Mouse (Mus musculus): ENCODE results near the gene Msln. TPM values are rescaled to one million over a fixed set of nuclear protein-coding genes. Genes with fewer than 3 reads are reported as not detected.

The Msln gene
- total and polyA plus RNA-seq, 3 experiments = not detected

GRCm38 (mm10) chr17:25749314-25749713, 4.9 kb downstream of the Msln start:
- in situ Hi-C loops (cut with MboI; ENCODE audit: low pct_ligation_motif_present, low pct_unique_long_range_greater_than_20kb, low sequenced_read_pairs) = no loop called here
- dilution Hi-C loops (cut with MboI; ENCODE audit: extremely low pct_ligation_motif_present, extremely low pct_unique_long_range_greater_than_20kb, low sequenced_read_pairs) = no loop called here
- Histone ChIP-seq H3K9me3 (replicated peaks; ENCODE audit: low read length) (no peaks in the 10 kb centered on the region), H3K79me2 (replicated peaks; ENCODE audit: control insufficient read depth, extremely low read depth, insufficient read depth, poor library complexity, severe bottlenecking) (no peaks in the 10 kb centered on the region), H3K4me2 (ENCODE audit: insufficient read depth, low read depth, poor library complexity, severe bottlenecking) (no peak overlapping the region), H3K4me3 (replicated peaks in 1 of 3; ENCODE audit: low read depth in 2 of 3, low read length in 2 of 3, poor library complexity in 1 of 3) (no peak overlapping the region), H3K36me3 (replicated peaks in 1 of 2; ENCODE audit: control insufficient read depth in 1 of 2, insufficient read depth in 1 of 2, low read length in 1 of 2) (no peaks in the 10 kb centered on the region), H3K27me3 (replicated peaks) (peaks cover 89% of the 10 kb centered on the region), H3K4me1 (ENCODE audit: control insufficient read depth in 1 of 2, insufficient read depth in 2 of 2) (no peaks in the 10 kb centered on the region), H3K27ac (ENCODE audit: insufficient read depth, low read depth) (no peak overlapping the region), H3K9ac (ENCODE audit: insufficient read depth, low read depth) (no peak overlapping the region)
- no peak for DNase-seq (ENCODE audit: extremely low read depth)
- TF ChIP-seq MAX (IDR thresholded peaks at IDR 0.05; ENCODE audit: low read length) (no peak), MAFK (IDR thresholded peaks at IDR 0.05; ENCODE audit: insufficient replicate concordance, low read length) (no peak), TCF12 (IDR thresholded peaks at IDR 0.05; ENCODE audit: low read depth, low read length) (no peak), EP300 (IDR thresholded peaks at IDR 0.05; ENCODE audit: low read length) (no peak), IRF4 (IDR thresholded peaks at IDR 0.05; ENCODE audit: low read depth, low read length) (no peak), MYC (IDR thresholded peaks at IDR 0.05; ENCODE audit: low read depth, low read length) (no peak), ZNF384 (IDR thresholded peaks at IDR 0.05; ENCODE audit: low read depth, low read length) (no peak), POLR2AphosphoS2 (IDR thresholded peaks at IDR 0.05; ENCODE audit: low read depth, low read length) (no peak), ZMIZ1 (IDR thresholded peaks at IDR 0.05; ENCODE audit: low read depth, low read length) (no peak), SMC3 (IDR thresholded peaks at IDR 0.05; ENCODE audit: low read depth, low read length) (no peak), POLR2A (IDR thresholded peaks at IDR 0.05; ENCODE audit: low read depth, low read length) (no peak)

- Histone ChIP-seq H3K36me3 (replicated peaks in 1 of 2; ENCODE audit: control insufficient read depth in 1 of 2, insufficient read depth in 1 of 2, low read length in 1 of 2) (no peaks in the 10 kb centered on the region), H3K4me2 (ENCODE audit: insufficient read depth, low read depth, poor library complexity, severe bottlenecking) (no peak overlapping the region), H3K79me2 (replicated peaks; ENCODE audit: control insufficient read depth, extremely low read depth, insufficient read depth, poor library complexity, severe bottlenecking) (no peaks in the 10 kb centered on the region), H3K9me3 (replicated peaks; ENCODE audit: low read length) (no peaks in the 10 kb centered on the region), H3K27ac (ENCODE audit: insufficient read depth, low read depth) (no peak overlapping the region), H3K4me3 (replicated peaks in 1 of 3; ENCODE audit: low read depth in 2 of 3, low read length in 2 of 3, poor library complexity in 1 of 3) (no peak overlapping the region), H3K9ac (ENCODE audit: insufficient read depth, low read depth) (no peak overlapping the region), H3K4me1 (ENCODE audit: control insufficient read depth in 1 of 2, insufficient read depth in 2 of 2) (no peaks in the 10 kb centered on the region), H3K27me3 (replicated peaks) (peaks cover 86% of the 10 kb centered on the region)
- dilution Hi-C loops (cut with MboI; ENCODE audit: extremely low pct_ligation_motif_present, extremely low pct_unique_long_range_greater_than_20kb, low sequenced_read_pairs) = no loop called here
- DNase-seq (ENCODE audit: extremely low read depth) = no peak
- TF ChIP-seq TCF12 (IDR thresholded peaks at IDR 0.05; ENCODE audit: low read depth, low read length) = no peak
- TF ChIP-seq RAD21 (IDR thresholded peaks at IDR 0.05; ENCODE audit: low read depth, low read length) = no peak
- TF ChIP-seq NRF1 (IDR thresholded peaks at IDR 0.05; ENCODE audit: low read depth, low read length) = no peak
- no peak for TF ChIP-seq CTCF (conservative IDR thresholded peaks at IDR 0.05 in 1 of 2, IDR thresholded peaks at IDR 0.05 in 1 of 2; ENCODE audit: low read depth in 2 of 2, low read length in 2 of 2)
- in situ Hi-C loops (cut with MboI; ENCODE audit: low pct_ligation_motif_present, low pct_unique_long_range_greater_than_20kb, low sequenced_read_pairs) = no loop called here
These were observed 5.9 kb downstream of the Msln start for GRCm38 (mm10) chr17:25748238-25748637.

- Histone ChIP-seq H3K4me1 (ENCODE audit: control insufficient read depth in 1 of 2, insufficient read depth in 2 of 2) (no peaks in the 10 kb centered on the region), H3K27me3 (replicated peaks) (peaks cover 80% of the 10 kb centered on the region), H3K9ac (ENCODE audit: insufficient read depth, low read depth) (no peak overlapping the region), H3K4me2 (ENCODE audit: insufficient read depth, low read depth, poor library complexity, severe bottlenecking) (no peak overlapping the region), H3K36me3 (replicated peaks in 1 of 2; ENCODE audit: control insufficient read depth in 1 of 2, insufficient read depth in 1 of 2, low read length in 1 of 2) (no peaks in the 10 kb centered on the region), H3K27ac (ENCODE audit: insufficient read depth, low read depth) (no peak overlapping the region), H3K9me3 (replicated peaks; ENCODE audit: low read length) (no peaks in the 10 kb centered on the region), H3K4me3 (replicated peaks in 1 of 3; ENCODE audit: low read depth in 2 of 3, low read length in 2 of 3, poor library complexity in 1 of 3) (no peak overlapping the region), H3K79me2 (replicated peaks; ENCODE audit: control insufficient read depth, extremely low read depth, insufficient read depth, poor library complexity, severe bottlenecking) (no peaks in the 10 kb centered on the region)
- no peak for DNase-seq (ENCODE audit: extremely low read depth)
- dilution Hi-C loops (cut with MboI; ENCODE audit: extremely low pct_ligation_motif_present, extremely low pct_unique_long_range_greater_than_20kb, low sequenced_read_pairs) = no loop called here
- in situ Hi-C loops (cut with MboI; ENCODE audit: low pct_ligation_motif_present, low pct_unique_long_range_greater_than_20kb, low sequenced_read_pairs) = no loop called here
- TF ChIP-seq GABPA (IDR thresholded peaks at IDR 0.05; ENCODE audit: insufficient replicate concordance, low read depth, low read length) (no peak), UBTF (IDR thresholded peaks at IDR 0.05; ENCODE audit: low read depth, low read length) (no peak), EP300 (IDR thresholded peaks at IDR 0.05; ENCODE audit: low read length) (no peak), MXI1 (IDR thresholded peaks at IDR 0.05; ENCODE audit: low read depth, low read length) (no peak), MAZ (IDR thresholded peaks at IDR 0.05; ENCODE audit: low read depth, low read length) (no peak), TCF12 (IDR thresholded peaks at IDR 0.05; ENCODE audit: low read depth, low read length) (no peak), USF1 (IDR thresholded peaks at IDR 0.05; ENCODE audit: low read depth, low read length) (no peak), NELFE (IDR thresholded peaks at IDR 0.05; ENCODE audit: low read depth, low read length) (no peak), KAT2A (IDR thresholded peaks at IDR 0.05; ENCODE audit: insufficient replicate concordance, low read length) (no peak), SIN3A (IDR thresholded peaks at IDR 0.05; ENCODE audit: low read length) (no peak), IRF4 (IDR thresholded peaks at IDR 0.05; ENCODE audit: low read depth, low read length) (no peak), JUN (IDR thresholded peaks at IDR 0.05; ENCODE audit: insufficient read depth, low read depth, low read length) (no peak), HCFC1 (IDR thresholded peaks at IDR 0.05; ENCODE audit: low read depth, low read length) (no peak), POLR2A (IDR thresholded peaks at IDR 0.05; ENCODE audit: low read depth, low read length) (no peak), MAX (IDR thresholded peaks at IDR 0.05; ENCODE audit: low read length) (no peak), PAX5 (IDR thresholded peaks at IDR 0.05; ENCODE audit: low read length) (no peak), MYC (IDR thresholded peaks at IDR 0.05; ENCODE audit: low read depth, low read length) (no peak), CHD1 (IDR thresholded peaks at IDR 0.05; ENCODE audit: low read depth, low read length) (no peak), ELF1 (IDR thresholded peaks at IDR 0.05; ENCODE audit: low read depth, low read length) (no peak)
These were observed 9.9 kb downstream of the Msln start for GRCm38 (mm10) chr17:25744311-25744710.

Measured in CH12.LX (cell line).